Mouse (Mus musculus) kidney, postnatal 4 days (tissue): Measurements from ENCODE around the gene Rack1.
A peak's percentile ranks its signal among the peaks of the same experiment; 100 is the strongest.
"Not testable (repeated sequence)": the region's sequence is repeated elsewhere in the genome, so short reads cannot be mapped to it uniquely, and the experiment has no call there.

ENCODE experiments used
- DNase-seq, 2 experiments: peaks; one replicate each; pipeline ENCODE4 v3.0.0; 2021; ENCODE audit warnings: mixed read lengths in 2 of 2

Gene Rack1

DNA sequence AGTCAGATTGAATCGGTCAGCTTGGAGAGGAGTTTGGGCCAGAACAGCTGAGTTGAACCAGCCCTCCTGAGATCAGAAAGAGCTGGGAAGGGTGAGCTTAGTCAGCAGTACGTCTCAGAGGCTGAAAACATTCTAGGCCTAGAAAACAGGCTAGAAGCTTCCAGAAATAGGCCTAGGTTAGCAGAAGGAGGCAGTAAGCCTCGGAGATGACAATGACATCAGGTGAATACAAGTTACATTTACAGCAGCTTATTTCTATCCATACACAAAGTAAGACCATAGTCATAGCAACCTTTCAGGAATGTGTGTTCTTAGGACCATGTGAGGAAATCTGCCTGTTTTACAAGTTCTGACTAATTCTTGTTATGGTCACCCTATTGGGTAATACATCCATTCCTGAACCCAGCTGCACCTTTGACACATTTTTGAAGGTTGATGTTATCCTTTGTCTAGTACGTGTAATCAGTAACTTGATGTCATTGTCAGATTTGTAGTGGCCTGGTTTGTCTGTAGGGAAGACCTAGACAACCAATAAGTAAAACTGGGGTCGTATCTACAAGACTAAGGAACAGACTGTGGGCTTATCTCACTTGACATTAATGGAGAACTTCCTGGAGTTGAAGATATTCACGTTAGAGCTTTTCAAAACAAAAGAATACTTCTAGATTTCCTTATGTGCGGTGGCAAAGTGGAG, 19.6 kb downstream of the Rack1 start:
- no peak for DNase-seq

- no peak for DNase-seq
These were observed 20.2 kb downstream of the Rack1 start for GRCm38 (mm10) chr11:48820308-48820674.

DNA sequence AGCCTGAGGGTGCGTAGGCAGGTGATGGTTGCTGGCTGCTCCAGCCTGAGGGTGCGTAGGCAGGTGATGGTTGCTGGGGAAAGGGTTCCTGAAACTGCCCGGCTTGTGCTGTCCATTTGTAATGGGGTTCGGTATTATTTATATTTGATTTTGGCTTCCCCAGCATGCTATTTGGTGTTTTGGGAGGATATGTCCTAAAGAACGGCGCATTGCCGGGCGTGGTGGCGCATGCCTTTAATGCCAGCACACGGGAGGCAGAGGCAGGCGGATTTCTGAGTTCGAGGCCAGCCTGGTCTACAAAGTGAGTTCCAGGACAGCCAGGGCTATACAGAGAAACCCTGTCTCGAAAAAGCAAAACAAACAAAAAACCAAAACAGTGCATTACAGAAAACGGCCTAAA, 21.2 kb downstream of the Rack1 start:
- not testable (repeated sequence) for DNase-seq

GRCm38 (mm10) chr11:48822768-48823512, 22.8 kb downstream of the Rack1 start:
- no peak for DNase-seq

DNA sequence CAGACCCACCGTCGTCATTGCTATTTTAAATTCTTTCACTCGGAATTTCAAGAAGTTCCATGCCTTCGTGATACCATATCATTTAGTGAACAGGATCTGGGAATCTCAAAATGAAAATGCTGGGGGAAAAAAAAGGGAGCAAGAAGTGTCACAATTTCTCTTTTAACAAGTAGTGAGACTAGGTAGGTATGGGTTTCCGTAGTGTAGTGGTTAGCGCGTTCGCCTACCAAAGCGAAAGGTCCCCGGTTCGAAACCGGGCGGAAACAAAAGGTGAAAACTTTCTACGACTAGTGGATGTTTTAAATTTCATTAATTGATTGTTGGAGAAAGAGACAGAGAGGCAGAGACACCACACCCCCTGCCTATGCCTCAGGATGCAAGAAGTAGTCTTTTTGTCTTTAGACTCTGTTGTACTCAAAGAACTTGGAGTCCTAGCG, 23.4 kb downstream of the Rack1 start:
- DNase-seq: peak; percentile 68 to 74

- DNase-seq: peak in 1 of 2 experiments; percentile 21
These were observed 24.2 kb downstream of the Rack1 start for GRCm38 (mm10) chr11:48824311-48824830.

DNA sequence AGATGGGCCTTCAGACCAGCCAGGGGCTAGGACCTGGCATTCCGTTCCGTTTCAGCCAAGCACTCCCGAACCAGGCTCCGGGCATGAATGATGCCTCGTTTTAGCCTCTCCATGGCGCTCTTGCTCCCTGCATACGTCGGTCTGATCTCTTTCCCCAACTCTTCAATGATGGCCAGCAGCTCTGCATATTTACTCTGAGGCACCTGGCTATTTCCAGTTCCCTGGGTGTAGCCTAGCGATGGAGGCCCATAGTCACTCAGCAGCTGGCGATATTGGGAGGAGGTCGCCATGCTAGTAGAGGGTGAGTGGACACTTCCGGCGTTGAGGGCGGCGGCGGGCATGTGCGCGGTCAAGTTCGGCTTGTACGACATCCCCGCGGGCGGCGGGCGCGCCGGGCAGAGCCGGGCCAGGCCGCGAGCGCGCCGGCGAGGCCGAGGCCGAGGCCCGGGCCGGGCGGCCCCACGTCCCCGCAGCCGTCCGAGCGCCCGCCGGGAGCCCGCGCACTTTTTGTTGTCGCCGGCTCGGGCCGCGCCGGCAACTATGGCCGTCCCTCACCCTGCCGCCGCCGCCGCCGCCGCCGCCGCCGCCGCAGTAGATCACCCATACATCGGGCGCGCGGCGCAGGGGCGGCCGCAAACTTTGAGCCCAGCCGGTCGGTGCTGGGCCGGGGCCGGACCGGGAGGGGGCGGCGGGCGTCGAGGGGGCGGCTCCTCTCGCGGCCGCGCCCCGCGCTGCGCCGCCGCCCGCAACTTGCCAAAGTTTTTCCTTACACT, 26.0 kb downstream of the Rack1 start, which contains the start of the genes Trim7 and Gm12184:
TSS of gene Trim7 (plus strand) at position 162 of the 773 bp plus-strand sequence.
TSS of gene Gm12184 (minus strand) at position 677 of the 773 bp plus-strand sequence.
- peak; percentile 44 to 64 for DNase-seq

DNA sequence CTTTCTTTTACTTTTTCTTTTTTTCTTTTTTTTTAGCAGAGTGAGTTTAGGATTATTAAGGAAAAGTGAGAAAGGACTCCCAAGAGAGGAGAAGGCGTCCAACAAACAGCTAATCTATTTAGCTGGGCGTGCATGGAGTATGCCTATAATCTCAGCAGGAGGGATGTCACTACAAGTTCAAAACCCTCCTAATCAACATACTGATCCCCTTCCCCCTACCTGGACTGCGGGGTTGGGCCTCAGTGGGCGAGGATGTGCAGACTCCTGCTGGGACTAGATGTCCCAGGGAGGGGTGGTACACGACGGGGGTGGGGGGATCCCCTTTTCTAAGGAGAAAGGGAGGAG, 26.6 kb downstream of the Rack1 start:
- DNase-seq: no peak

DNA sequence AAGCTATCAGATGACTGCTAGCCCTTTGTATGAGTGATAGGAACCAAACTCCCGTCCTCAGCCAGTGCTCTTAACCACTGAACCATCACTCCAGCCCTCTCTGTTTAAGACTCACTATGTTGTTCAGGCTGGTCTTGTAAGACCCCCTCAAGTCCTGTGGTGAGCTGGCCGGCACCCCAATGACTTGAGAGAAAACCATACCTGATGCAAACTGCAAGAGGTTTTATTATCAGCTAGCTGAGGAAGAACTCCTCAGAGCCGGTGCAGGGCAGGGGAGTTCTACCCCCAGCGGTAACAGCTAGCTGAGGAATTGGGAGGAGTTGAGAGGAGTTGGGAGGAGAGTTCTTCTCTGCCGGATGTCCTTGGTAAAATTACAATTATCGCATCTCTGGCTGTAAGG, 27.8 kb downstream of the Rack1 start:
- DNase-seq: no peak

GRCm38 (mm10) chr11:48830279-48830678, 30.1 kb downstream of the Rack1 start:
- no peak for DNase-seq

DNA sequence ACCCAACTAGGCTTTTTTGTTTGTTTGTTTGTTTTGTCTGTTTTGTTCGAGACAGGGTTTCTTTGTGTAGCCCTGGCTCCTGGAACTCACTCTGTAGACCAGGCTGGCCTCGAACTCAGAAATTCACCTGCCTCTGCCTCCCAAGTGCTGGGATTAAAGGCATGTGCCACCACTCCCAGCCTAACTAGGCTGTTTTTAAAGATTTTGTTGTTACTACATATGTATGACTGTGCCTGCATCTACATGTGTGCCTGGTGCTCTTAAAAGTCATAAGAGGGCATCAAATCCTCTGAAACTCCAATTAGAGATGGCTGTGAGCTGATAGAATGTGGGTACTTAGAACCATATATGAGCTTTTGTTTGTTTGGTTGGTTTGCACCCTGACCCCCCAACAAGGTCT, 31.1 kb downstream of the Rack1 start:
- DNase-seq: no peak

GRCm38 (mm10) chr11:48833078-48833730, 33.1 kb downstream of the Rack1 start:
- DNase-seq: no peak

DNA sequence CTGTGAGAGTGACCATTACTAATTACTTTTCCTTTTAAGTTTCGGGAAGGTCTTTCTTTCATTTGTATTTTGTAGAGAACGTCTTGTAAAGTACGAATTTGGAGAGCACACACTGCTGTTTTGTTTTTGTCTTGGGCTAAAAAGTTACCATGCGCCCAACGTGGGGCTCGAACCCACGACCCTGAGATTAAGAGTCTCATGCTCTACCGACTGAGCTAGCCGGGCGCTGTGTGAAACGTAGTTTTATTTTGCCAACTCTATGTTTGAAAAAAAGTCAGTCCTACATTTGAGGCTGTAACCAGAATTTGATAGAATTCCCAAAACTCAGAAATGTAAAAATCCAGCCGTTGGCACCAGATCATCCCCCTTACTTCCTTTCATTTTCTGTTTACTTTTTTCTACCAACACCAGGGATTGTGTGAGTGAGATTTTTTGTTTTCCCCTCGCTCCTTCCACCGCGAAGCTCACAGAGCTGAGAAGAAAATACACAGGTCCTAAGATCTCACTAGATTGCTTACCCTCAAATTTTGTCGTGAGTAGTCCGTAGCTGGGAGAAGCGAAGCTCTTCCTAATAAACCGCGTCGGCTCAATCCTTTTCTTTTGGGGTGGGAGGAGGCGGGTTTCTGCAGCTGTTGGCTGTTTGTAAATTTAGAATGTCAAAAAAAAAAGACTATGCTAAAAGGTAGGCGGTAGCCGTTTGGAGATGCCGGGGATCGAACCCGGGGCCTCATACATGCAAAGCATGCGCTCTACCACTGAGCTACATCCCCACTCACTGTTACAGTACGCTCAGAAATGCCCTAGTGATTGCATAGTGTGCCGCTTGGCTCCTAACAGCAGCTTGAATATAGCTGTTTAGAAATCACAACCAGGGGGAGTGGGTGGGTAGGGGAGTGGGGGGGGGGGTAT, 33.9 kb downstream of the Rack1 start:
- peak; percentile 93 to 94 for DNase-seq

- no peak for DNase-seq
These were observed 35.8 kb downstream of the Rack1 start for GRCm38 (mm10) chr11:48835923-48836322.

DNA sequence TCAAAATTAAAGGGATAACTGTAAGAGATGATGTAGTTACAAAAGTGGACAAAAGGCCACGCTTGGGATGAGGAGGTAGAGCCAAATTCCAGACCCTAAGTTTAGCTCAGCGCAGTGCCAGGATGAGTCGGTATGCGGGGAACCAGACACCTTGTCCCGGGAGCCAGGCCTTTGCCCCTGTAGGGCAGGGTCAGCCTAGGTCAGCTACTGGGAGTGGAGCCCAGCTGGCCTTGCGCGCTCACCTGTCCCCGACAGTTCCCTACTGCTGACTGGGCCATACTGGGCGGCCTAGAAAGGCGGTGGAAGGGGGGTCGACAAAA, 36.8 kb downstream of the Rack1 start:
- DNase-seq: no peak

- DNase-seq: peak; percentile 74 to 82
These were observed 37.4 kb downstream of the Rack1 start for GRCm38 (mm10) chr11:48837310-48838180.

DNA sequence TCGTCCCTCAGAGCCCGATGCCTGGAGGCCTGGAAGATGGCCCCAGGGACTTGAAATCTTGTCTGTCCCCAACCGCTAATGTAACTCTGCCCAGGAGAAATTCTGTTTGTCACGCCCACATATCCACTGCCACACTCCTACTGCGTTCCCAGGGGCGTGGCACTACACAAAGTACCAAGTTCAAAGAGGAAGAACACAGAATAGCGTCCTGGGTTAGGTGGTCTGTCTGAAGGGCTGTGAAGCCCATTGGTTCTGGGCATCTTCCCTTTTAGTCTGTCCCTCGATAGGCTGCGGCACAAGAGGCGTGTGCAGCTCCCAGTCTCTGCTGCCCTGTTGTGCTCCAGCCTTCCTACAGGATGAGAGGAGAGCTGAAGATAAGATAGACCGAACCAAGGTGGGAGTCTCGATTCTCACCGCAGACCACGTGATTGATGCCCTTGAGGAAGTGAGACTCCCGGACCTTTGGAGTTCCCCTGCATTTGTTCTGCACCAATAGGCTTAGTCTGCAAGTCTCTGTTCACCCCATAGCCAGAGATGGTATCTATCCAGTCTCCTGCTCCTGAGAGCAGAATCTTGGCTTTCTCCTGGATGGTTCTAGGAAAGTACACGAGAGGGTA, 38.2 kb downstream of the Rack1 start:
- DNase-seq: peak in 1 of 2 experiments; percentile 39

DNA sequence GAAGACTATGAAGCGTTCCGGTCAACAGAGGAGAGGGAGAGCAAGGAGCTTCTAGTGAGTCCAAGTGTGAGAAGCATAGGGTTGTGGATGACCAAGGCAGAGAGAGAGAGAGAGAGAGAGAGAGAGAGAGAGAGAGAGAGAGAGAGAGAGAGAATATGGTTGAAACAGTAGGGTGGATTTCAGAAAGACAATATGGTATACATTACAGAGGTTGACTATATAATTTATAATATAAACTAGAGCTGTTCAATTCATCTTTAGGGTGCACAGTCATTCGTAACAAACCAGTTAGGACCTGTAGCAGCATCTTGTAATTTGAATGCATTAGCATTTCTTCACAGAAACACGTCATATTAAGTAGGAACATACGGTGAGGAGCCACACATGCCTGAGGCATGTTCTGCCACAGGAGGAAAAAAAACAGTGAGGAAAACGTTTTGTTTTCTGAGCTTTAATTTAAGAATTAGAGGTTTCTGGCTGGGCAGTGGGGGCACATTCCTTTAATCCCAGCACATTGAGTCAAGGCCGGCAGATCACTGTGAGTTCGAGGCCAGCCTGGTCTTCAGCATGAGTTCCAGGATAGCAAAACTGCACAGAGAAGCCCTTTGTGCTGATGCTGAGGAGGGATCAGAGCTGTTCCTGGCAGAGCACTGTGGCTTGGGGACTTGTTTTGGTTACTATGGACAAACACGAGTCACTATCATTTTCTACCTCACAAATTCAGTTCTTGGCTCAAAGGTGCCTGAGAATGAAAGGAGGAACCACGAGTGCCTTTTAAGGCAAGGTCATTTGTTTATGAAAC, 38.9 kb downstream of the Rack1 start:
- DNase-seq: no peak

DNA sequence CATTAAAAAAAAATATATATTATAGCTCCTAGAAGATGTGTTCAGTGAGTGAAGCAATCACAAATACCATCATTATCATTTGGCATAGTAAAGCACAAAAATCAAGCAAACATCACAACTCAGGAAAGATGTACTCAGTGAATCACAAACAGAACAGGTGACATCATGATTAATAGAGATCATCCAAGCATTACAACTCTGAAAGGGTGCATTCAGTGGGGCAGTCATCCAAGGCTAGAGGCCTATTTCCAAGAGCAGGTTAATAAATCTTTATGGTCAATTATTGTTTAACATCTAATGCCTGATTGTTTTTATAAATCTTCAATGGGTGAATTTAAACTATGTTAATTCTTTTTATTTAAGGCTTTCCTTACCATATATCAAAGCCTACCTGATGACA, 40.7 kb downstream of the Rack1 start:
- no peak for DNase-seq
